ENCODE assay signal across 13 mouse cellular contexts in the genomic region with DNA sequence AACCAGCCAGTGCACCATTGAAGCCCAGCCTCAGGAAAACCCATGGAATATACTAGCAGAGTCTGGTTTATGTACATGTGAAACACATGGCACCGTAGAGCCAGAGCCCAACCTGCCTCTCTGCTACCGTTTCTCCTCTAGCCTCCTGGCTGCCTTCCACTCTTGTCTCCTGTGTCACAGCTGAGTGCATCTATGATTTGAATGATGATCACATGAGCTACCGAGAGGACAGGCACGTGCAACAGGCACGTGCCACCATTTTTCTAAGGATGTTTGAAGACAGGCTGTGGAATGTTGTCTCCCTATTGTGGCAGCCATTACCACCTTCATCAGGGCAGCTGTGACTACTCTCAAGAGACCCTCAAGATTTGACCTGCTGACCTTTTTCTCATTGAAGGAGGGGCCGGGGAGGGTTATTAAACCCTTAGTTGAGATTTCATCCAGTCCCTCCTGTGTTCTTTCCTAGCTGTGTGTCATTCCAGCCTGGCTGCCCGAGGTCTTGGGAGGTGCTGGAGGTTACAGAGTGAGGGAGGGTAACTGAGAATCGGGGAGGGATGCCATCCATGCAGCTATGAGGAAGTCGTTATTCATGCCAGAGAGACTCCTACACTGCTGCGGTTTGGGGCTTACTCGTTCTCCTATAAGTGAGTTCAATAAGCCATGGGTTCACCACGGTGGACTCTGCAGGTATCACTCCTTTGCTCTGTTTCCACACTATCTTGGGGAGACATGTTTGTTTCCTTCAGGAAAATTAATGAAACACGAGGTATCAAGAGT.
DNase-seq lines count a peak whose midpoint lies in the region; ATAC-seq and TF ChIP-seq lines count a peak whose summit lies in the region.
"Had no signal": no experiment of that assay in that cellular context is flagged by ENCODE, and none has a peak within 500 bp of the region (broad histone marks: within the 10 kb centered on the region; RNA-seq: fewer than 3 reads in every experiment).

No protein-coding gene starts in this region.

- H3K9ac ChIP-seq in lung, embryonic 16.5 days (ENCODE audit: low read length) = no peak overlapping the region
- H3K9ac ChIP-seq: liver, embryonic 14.5 days; midbrain, embryonic 12.5 days had no signal

- H3K9me3 ChIP-seq in lung, embryonic 16.5 days (ENCODE audit: control insufficient read depth, low read length) = no peaks in the 10 kb centered on the region
- H3K9me3 ChIP-seq: midbrain, embryonic 12.5 days had no signal

- TF ChIP-seq POLR2A in cerebellum, adult 2 months (IDR thresholded peaks at IDR 0.05; ENCODE audit: borderline replicate concordance, insufficient read depth, low read length) = no peak

- H3K4me1 ChIP-seq in lung, embryonic 16.5 days (replicated peaks; ENCODE audit: control insufficient read depth, insufficient read depth, low read length) = peaks cover 39% of the 10 kb centered on the region
- peaks cover 50% of the 10 kb centered on the region for H3K4me1 ChIP-seq in cerebellum, adult 2 months (ENCODE audit: control insufficient read depth, insufficient read depth, low read length)

- no peak for TF ChIP-seq CTCF in cerebellum, adult 2 months (IDR thresholded peaks at IDR 0.05; ENCODE audit: borderline replicate concordance, insufficient read depth, low read depth, low read length)

- DNase-seq in heart, adult 11 months = peak; percentile 91
- DNase-seq in heart, postnatal 4 days = no peak
- no peak for DNase-seq in lung, postnatal 4 days
- peak; percentile 73 for DNase-seq in kidney, adult 9 months
- DNase-seq in splenic B cell, adult 2 months (ENCODE audit: low read depth, low spot score) = peak; percentile 29
- no peak for DNase-seq in cerebellum, adult 2 months
- no peak for DNase-seq in frontal cortex, postnatal 10 days (ENCODE audit: low spot score in 2 of 2)
- DNase-seq: gastrocnemius, postnatal 10 days; thymus, postnatal 14 days had no signal

- no peak overlapping the region for H3K4me3 ChIP-seq in lung, embryonic 16.5 days (ENCODE audit: low read length)
- H3K4me3 ChIP-seq in cerebellum, adult 2 months (replicated peaks; ENCODE audit: insufficient read depth, low read depth, low read length) = no peak overlapping the region
- H3K4me3 ChIP-seq: midbrain, embryonic 12.5 days had no signal

- H3K27me3 ChIP-seq in lung, embryonic 16.5 days (ENCODE audit: control insufficient read depth, insufficient read depth, low read depth, low read length) = no peaks in the 10 kb centered on the region; the same call in 1 of the 2 replicates
- no peaks in the 10 kb centered on the region for H3K27me3 ChIP-seq in splenic B cell, adult 2 months (ENCODE audit: control insufficient read depth, insufficient read depth, low read length, poor library complexity, severe bottlenecking)
- H3K27me3 ChIP-seq in cerebellum, adult 2 months (ENCODE audit: control insufficient read depth, insufficient read depth, low read length) = no peaks in the 10 kb centered on the region

- H3K4me2 ChIP-seq in lung, embryonic 16.5 days (ENCODE audit: low read depth, low read length) = no peak overlapping the region
- H3K4me2 ChIP-seq: midbrain, embryonic 12.5 days had no signal

- WGBS in lung, embryonic 16.5 days = 31% methylated on average over 13 of the region's 13 CpGs
- WGBS in cerebellum, adult 2 months = 31% methylated on average over 13 of the region's 13 CpGs

- ATAC-seq in lung, embryonic 16.5 days (ENCODE audit: low read depth) = 0 out of 2 replicates have a peak, but pooled peaks have one; percentile 13

- no peaks in the 10 kb centered on the region for H3K36me3 ChIP-seq in lung, embryonic 16.5 days (ENCODE audit: control insufficient read depth, insufficient read depth, low read length)
- H3K36me3 ChIP-seq in splenic B cell, adult 2 months (ENCODE audit: control insufficient read depth, insufficient read depth, low read length, poor library complexity, severe bottlenecking) = no peaks in the 10 kb centered on the region
- H3K36me3 ChIP-seq: midbrain, embryonic 12.5 days had no signal

- H3K27ac ChIP-seq in lung, embryonic 16.5 days (ENCODE audit: low read length) = no peak overlapping the region
- H3K27ac ChIP-seq in cerebellum, adult 2 months (ENCODE audit: insufficient read depth, low read length) = no peak overlapping the region
- H3K27ac ChIP-seq: kidney, postnatal 0 days; liver, embryonic 14.5 days; midbrain, embryonic 12.5 days had no signal

Comparison
In these comparisons a context has a peak if more than half of its experiments do, and no peak if none do; other contexts are left out.
1. DNase-seq: peak in heart, adult 11 months (single experiment), kidney, adult 9 months (single experiment) and splenic B cell, adult 2 months (single experiment); none in heart, postnatal 4 days (single experiment), lung, postnatal 4 days (0 of 2), cerebellum, adult 2 months (0 of 2) and frontal cortex, postnatal 10 days (0 of 2).